Mouse (Mus musculus) frontal cortex, postnatal 14 days (tissue): ENCODE measurements around the gene Rnf217.
A peak's percentile ranks its signal among the peaks of the same experiment; 100 is the strongest.

Source experiments
- DNase-seq, 2 experiments: peaks; one replicate each; pipeline ENCODE4 v3.0.0; 2022; ENCODE audit warnings: low spot score in 2 of 2

Gene Rnf217

DNA sequence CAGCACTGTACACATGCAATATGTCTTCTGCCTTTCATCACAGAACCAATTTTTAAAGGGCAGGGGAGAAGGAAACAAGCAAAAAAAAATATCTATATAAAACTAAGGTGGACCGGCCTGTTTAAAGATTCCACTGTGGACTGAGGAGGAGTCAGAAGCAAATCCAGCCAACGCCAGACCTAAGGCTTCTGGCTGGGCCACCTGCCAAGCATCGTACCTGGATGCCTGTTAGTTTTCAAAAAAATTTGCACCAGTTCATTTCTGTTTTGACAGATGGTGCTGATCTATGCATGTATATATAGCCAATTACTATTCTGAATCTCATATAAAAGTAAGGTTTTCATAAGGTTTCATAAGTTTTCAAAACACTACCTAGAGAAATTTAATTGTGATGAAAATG, 113.2 kb downstream of the Rnf217 start:
- DNase-seq = no peak

- DNase-seq = no peak
Observed at GRCm38 (mm10) chr10:31494296-31494695, 114.7 kb downstream of the Rnf217 start.

DNA sequence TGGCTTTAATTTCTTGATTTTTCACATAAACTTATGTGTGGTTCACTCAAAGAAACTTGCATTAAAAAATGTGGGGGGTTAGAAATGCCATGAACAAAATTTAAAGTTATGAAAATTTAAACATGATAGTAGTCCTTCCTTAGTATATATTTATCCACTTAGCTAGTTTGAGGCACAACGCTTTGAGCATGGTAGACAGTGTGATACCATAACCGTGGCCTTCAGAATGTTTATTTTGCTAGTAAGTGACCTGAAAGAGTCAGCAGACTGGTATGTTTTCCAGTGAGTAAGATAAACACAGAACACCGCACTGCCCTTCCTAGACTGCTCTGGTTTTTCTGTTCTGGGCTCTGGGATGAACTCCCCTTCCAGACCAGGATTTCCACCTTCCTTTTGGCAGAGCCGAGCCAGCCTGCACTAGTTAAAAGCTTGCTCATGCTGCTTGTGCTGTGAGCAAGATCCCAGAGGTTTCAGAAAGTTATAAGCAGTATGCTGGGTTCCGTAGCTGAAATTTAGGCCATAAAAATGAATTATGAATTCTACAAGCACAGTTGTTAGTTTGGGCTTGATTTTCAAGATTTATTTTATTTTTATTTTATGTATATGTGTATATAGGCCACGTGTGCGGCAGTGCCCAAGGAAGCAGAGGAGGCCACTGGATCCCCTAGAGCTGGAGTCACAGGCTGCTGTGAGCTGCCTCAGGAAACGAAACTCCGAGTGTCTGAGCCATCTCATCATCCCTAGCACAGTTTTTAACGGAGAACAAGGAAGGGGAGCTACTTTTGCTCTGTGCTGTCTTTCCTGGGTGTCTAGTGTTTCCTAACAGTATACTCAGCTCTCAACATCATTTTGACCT, 141.7 kb downstream of the Rnf217 start:
- no peak for DNase-seq

GRCm38 (mm10) chr10:31465840-31466541, 143.0 kb downstream of the Rnf217 start:
- DNase-seq = no peak

DNA sequence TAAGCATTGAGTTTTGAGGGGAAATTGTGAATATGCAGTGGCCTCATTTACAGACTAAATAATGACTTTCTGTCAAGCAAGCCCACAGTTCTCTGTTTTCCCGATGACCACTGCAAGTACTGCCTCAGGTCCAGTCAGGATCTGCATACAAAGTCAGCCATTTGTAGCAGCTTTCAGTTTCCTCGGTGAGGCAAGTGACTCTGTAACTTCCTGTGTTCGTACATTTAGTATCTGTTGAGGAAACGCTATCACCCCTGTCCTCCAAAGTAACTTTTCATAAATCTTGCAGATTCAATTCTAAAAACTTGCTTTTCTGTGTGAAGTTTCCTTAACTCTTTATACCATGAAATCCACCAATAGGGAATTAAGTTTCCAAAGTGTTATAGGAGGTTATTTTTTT, 143.6 kb downstream of the Rnf217 start:
- DNase-seq = no peak

GRCm38 (mm10) chr10:31463044-31463443, 145.9 kb downstream of the Rnf217 start:
- DNase-seq = no peak

DNA sequence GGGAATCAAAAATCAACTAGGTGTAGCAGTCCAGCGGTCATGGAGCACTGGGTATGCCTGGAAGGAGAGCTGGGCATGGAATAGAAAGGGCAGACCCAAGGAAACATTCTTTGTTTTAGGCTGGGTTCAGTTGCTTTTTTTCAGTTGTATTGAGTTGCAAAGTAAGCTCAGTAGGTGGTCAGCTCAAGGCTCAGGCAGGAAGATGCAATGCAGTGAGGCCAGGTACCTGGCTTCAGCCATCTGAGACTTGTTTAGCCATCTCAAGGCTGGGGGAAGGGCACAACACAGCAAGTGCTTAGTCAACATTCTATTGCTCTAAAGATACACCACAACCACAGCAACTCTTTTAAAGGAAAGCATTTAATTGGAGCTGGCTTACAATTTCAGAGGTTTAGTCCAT, 152.2 kb downstream of the Rnf217 start:
- DNase-seq = no peak

- DNase-seq = no peak
Observed at GRCm38 (mm10) chr10:31447083-31447482, 161.9 kb downstream of the Rnf217 start.

GRCm38 (mm10) chr10:31445291-31446124, 163.5 kb downstream of the Rnf217 start, which contains the start of gene Tpd52l1:
Gene Tpd52l1 (minus strand): TSS chr10:31445958.
- peak; percentile 66 to 78 for DNase-seq

- DNase-seq = no peak
Observed at GRCm38 (mm10) chr10:31444206-31444605, 164.8 kb downstream of the Rnf217 start.
